Mouse (Mus musculus): Measurements from ENCODE around the gene Pno1. TPM values are rescaled to one million over a fixed set of nuclear protein-coding genes. Genes with fewer than 3 reads are reported as not detected.
"Not testable (repeated sequence)": the region's sequence is repeated elsewhere in the genome, so short reads cannot be mapped to it uniquely, and the experiment has no call there.

Gene Pno1
- 10 to 100 TPM; 24.2 to 24.9 TPM for total RNA-seq (2021)
- long read RNA-seq, experiment 1, transcript Pno1-201 (7 exons, 1,544 nt), result major isoform, 45 of 50 reads
- long read RNA-seq, experiment 1, partial matches to known transcripts, result 3 of 50 reads
- long read RNA-seq, experiment 1, other reads (novel, unspliced or antisense), result 2 of 50 reads
- long read RNA-seq, experiment 2, transcript Pno1-201 (7 exons, 1,544 nt), result major isoform, 28 of 30 reads
- long read RNA-seq, experiment 2, partial matches to known transcripts, result 2 of 30 reads
- long read RNA-seq, experiment 2, other reads (novel, unspliced or antisense), result 0 of 30 reads

DNA sequence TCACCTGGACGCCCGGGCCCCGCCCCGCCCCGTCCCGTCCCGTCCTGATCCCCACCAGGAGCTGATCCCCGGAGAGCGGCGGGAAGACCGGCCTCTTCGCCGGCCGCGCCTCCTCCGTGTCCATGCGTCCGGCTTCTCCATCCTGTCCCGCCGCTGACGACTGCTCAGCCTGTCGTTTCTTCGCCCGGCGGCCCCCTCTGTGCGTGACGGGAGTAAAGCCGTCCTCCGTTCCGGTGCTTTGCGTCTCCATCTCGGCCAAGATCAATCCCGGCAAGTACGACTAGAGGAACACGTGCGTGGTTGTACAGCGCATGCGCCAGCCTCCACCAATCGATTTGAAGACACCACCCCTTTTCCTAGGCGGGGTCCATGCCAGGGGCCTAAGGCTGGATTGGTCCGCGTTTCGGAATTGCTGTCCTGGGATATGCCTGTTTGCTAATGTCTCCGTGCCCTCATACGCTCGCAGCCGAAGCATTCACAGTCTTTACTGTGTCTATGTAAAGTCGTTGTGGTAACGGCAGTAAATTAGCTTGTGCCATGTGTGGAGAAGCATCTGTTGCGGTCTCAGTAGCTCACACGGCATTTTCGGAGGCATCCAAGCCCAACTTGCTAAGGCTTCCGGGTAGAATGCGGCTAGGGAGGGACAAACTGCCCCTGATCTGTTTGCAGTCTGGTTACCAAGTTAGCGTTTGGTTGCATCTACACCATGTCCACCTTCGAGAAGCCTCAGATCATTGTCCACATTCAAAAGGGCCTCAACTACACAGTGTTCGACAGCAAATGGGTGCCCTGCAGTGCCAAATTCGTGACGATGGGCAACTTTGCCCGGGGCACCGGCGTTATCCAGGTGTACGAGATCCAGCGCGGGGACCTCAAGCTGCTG is at the start of gene Pno1:
Gene Pno1, minus strand, starts transcription at position 311 of the 883 bp plus-strand sequence.
- peak; percentile 96 for DNase-seq (ENCODE audit: low spot score in 2 of 2)

DNA sequence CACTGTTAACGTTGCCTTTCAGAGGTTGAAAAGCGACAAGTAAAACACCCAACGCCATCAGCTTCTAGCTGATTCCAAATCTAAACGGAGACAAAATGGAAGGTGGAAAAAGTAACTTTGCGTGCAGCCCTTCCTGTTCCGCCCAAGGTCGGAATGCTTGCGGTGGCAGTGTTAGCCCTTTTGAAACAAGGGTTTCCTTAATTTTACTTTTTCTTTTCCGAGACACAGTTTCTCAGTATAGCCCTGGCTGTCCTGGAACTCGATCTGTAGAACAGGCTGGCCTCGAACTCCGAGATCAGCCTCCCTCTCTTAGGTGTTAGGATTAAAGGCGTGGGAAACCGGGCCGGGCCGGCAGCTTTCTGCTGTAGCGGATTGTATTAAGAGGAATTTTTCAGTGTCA is 46.5 kb upstream of the Pno1 start:
- DNase-seq (ENCODE audit: low spot score in 2 of 2), result peak in 1 of 2 experiments; percentile 13

DNA sequence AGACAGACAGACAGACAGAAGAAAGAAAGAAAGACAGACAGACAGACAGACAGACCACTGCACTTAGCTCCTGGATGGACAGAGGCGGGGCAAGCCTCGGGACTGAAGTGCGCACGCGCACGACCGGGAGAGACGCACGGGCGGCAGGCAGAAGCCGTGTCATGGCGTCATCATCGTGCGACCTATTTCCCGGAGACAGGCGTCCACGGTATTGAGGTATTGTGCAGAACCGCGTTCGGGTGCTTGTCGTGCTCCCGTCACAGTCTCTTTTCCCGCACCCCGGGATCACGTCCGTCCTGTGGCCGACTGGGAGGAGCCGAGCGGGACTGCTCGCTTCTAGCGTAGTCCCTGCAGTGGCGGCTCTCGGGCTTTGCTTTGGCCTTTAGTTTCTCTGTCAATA is 46.1 kb upstream of the Pno1 start, which contains the start of gene C1d:
Gene C1d, plus strand, starts transcription at position 137 of the 400 bp plus-strand sequence.
- peak; percentile 97 for DNase-seq (ENCODE audit: low spot score in 2 of 2)

DNA sequence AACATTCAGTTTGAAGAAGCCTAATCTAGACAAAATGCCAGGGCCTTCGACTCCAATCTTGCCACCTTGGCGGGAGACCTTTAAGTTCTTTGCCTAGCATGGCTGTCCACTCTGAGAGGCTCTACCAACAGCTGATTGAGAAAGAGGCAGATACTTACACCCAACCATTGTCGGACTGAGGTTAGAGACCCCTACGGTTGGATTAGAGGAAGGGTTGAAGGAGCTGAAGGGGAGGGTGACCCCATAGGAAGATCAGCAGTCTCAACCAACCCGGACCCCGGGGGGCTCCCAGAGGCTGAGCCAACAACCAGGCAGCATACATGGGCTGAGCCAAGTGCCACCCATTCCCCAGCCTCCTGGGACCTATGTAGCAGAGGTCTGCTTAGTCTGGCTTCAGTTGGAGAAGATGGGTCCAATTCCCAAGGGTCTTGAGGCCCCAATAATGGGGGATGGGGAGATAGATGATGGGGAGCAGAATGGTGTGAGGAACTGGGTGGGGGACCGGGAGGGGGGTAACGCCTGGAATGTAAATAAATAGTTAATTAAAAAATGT is 45.5 kb upstream of the Pno1 start:
- DNase-seq (ENCODE audit: low spot score in 2 of 2), result no peak

DNA sequence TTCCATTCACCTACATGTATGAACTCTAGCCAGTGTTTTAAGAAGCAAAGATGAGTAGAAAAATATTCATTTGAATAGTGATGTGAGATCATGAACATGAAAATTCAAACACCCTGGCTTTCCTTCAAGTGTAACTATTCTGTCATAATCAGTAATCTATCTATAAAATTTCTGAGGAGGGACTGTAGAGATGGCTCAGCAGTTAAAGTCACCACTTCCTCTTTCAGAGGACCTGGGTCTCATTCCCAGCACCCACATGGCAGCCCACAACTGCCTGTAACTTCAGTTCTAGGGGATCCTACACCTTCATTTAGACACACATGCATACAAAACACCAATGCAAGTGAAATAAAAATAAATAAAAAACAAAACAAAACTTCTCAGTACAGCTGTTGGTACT is 37.3 kb upstream of the Pno1 start:
- no peak for DNase-seq (ENCODE audit: low spot score in 2 of 2)

DNA sequence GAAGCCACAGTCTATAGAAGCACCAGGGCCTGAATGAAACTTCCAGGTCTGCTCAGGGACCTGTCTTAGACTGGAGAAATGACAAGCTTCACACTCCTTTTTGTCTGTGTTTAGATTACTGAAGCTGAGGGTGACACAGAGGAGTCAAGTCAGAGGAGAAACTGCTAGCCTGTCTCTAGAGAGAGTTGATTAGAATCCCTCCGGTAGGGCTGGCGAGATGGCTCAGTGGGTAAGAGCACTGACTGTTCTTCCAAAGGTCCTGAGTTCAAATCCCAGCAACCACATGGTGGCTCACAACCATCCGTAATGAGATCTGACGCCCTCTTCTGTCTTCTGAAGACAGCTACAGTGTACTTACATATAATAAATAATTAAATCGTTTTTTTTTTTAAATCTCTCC is 27.2 kb upstream of the Pno1 start:
- DNase-seq (ENCODE audit: low spot score in 2 of 2), result not testable (repeated sequence)

DNA sequence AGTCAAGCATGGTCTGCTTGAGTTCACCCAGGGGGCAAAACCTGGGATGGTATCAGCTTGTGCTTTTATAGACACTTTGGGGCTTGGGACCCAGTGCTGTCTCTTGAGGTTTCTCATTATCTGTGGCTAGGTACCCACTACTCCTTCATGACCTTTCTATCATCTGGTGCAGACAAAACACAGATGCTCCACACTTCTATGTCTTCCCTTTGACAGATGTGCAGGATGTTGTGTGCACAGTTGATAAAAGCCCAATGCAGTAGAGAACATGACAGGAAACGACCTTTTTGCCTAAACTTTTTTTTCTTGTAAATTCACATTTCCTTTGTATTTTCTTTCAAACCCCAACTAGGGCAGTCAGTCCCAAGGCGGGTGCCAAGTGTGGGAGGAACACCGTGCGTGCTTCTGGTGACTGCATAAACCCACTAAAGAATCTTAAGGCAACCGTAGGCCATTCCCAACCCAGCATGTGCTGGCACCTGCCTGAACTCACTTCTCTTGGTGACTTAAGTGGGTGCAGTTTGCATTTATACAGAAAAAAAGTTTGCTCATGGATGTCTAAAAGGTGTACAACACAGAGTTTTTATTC is 25.2 kb upstream of the Pno1 start:
- peak; percentile 13 to 15 for DNase-seq (ENCODE audit: low spot score in 2 of 2)

DNA sequence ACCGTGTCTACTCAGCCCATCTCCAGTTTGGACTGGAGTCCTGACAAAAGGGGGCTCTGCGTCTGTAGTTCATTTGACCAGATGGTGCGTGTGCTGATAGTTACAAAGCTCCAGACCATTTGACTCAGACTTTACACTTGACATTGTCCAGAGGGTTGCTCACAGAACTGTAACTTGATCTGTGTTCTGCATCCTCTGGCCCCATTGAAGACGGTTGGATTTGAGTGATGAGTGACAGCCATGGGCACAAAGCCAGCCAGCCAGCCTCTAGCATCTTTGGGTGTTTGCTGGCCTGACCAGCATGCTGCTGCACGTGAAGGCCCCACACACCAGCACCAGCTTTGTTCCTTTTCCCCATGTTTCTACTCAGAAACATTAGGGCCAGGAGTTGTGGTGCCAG is 21.4 kb upstream of the Pno1 start:
- no peak for DNase-seq (ENCODE audit: low spot score in 2 of 2)

DNA sequence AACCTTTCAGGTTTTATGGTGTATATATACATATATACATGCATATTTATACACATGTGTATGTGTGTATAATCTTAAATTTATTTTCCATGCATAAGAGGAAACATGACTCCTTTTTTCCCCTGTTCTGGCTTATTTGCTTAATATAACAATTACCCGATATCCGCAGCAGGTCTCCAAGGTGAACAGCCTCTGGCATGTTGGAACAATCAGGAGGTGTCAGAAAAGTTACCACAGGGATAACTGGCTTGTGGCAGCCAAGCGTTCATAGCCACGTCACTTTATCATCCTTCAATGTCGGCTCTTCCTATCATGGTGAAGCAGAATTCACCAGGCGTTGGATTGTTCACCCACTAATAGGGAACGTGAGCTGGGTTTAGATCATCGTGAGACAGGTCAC is 9.8 kb upstream of the Pno1 start:
- DNase-seq (ENCODE audit: low spot score in 2 of 2), result no peak

DNA sequence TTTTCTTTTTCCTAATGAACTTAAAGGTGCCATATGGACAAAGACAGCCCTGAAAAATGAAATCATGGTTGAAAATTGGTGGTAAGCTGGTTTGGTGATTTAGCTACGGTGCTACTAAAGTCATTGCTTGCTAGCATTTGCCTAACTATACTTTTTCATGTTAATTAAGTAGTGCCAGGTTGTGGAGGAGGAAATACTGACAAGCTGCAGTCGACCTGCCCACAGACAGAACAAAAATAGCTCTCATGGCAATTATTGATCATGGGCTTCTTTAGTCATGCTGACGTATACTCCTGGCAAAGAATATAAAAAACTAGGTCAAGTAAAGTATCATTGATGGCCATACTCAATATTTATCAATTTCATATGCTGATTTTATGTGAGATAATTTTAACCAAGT is 4.1 kb upstream of the Pno1 start:
- no peak for DNase-seq (ENCODE audit: low spot score in 2 of 2)

DNA sequence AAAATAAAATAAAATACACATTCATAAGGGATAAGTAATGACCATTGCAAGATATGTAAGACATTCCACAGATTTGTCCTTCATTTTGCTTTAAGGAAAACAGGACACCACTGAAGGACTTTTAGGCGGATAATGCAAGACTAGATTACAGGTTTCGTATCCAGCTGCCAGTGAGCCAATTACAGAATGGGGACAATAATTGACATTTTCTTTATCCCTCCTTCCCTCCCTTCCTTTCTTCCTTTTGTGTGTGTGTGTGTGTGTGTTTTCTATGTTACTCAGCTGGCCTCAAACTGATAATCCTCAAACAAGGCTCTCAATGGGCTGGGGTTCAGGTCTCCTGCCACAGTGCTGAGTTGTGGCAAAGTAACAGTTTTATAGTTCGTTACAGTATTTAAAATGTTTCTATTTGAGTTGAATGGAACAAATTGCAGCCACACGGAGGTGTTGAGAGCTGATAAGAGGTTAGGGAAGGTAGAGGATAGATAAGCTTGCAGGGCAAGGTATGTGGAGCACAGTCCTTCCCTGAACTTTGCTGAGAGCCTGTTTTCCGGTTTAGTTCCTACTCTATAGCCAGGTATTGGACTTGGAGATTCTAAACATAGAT is 1.6 kb upstream of the Pno1 start:
- DNase-seq (ENCODE audit: low spot score in 2 of 2), result no peak

DNA sequence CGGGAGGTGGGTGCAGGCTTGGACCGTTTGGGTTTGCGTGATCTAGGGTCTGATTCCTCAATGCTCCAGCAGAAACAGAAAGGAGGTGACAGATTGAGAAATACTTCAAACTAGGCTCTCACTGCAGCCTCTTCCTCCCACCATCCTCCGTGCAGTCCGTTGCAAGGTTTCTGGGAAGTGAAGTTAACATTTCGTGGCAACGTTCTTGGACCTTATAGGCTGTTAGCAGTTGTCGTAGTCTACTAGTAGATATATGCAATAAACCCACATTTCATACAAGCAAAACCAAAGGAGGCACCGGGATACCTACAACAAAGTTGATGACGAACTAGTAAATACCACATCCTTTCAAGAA is 750 bp upstream of the Pno1 start:
- DNase-seq (ENCODE audit: low spot score in 2 of 2), result no peak

DNA sequence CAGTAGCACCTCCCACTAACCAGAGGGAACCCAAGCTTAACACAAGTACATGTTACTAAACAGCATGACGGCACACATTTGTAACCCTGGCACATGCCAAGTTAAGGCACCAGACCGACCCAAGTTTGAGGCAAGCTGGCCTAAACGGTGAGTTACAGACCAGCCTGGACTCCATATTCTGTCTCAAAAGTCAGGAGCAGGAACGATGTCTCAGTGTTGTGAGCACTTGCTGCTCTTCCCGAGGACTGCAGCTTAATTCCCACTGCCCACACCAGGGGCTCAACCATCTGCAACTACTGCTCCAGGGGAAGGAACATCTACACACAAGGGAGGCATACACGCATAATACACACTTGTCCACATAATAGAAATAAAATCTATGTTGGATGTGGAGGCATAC is 8.9 kb downstream of the Pno1 start:
- DNase-seq (ENCODE audit: low spot score in 2 of 2), result no peak

DNA sequence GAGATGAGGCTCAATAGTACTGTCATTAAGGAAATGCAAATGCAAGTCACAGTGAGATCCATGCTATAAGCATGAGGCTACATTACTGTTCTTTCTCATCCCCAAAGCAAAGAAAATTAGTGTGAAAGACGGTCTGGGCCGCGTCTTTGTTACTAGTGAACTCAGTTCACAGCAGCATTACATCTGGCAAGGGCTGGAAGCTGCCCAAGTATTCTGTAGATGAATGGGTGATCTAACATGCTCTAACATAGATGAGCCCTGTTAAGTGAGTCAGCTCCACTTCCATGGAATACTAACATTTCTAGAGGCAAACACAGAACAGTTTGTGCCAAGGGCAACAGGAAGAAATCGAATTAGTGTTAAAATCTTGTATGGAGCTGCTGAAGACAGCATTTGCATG is 10.4 kb downstream of the Pno1 start:
- no peak for DNase-seq (ENCODE audit: low spot score in 2 of 2)

DNA sequence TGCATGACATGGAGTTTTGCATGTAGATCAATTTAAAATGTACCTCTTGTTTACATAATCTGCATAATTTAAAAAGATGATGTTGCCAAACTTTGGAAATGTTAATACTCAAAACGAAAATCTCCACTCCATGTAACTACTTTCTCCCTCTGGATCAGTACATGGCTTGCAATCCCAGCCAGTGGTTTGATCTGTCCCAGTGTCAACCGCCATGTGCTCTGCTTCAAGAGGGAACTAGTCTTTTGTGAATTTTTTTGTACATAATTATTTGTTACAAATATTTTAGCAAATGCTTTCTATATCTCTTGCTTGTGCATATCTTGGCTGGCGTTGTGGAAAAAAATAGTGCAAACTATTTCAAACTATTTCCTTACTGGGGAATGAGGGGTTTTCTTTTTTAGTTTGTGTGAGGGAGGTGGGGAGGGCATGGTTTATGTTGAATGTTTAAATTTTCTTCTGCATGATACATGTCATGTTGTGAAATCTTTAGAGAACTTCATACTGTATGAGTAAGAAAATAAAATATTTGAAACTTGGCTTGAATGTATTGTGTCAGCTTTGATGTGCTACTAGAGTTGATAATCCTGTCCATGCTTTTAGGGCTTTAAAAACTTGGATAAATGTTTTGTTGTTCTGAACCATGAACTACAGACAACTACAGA is 11.4 kb downstream of the Pno1 start:
- DNase-seq (ENCODE audit: low spot score in 2 of 2), result no peak

DNA sequence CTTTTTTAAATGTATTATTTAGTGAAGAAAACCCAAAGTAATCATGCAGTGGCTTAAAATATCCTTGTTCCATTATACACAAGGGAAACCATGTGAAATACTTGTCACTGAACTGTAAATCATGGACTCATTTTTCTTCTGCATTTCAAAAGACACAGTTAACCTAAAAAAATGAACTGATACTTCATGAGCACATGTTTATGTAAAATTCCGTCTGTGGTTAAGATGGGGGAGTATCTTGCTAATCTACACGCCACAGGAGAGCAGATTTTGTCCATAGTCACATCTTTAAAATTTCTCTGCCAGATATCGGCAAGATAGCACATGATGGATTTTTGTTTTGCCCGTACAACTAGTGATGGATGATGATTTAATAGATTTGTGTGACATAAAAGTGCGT is 12.2 kb downstream of the Pno1 start:
- DNase-seq (ENCODE audit: low spot score in 2 of 2), result no peak

DNA sequence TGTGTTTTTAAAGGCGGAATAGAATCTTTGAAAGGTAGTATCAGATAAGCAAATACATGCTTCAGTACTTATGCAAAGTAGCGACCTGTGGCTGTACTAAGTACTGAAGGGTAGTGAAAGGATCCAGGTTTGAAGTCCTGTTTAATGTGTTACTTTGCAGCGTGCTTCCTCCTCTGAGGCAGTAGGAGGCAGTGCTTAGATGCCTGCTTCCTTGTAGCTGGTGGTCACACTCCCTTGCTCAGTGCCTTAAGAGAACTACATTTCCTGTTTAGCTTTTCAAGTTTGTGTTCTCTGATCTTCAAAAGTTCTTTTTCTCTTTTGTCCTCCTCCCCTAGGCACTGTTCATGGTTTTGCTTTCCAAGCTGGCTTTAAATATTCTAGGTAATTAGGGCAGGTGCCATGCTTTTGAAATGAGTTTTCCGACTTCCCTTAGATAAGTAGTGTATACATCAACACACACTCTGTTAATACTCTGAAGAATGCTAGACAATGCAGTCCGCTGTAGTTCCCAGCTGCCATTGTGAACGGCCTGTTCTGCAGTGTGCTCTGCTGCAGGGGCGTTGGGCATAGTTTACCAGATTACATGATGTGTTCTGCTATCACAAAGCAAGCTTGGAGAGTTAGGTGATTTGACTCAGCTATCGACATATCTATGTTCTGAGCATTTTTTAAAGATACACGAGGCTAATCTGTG is 19.1 kb downstream of the Pno1 start:
- no peak for DNase-seq (ENCODE audit: low spot score in 2 of 2)

DNA sequence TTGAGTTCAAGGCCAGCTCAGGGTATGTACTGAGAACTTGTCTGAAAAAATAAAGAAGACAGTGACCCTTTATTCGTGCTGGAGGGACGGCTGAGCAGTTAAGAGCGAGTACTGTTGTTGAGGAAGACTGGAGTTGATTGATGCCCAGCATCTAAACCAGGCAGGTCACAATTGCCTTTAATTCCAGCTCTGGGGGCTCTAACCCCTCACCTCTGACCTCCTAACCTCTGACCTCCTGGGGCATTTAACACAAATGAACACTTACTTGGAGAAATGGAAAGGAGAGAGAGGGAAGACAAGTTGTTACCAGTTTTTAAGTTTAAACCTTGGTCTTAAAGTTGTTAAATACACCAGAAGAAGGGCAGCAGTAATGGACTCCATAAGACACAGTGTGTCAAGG is 22.6 kb downstream of the Pno1 start:
- DNase-seq (ENCODE audit: low spot score in 2 of 2), result no peak

DNA sequence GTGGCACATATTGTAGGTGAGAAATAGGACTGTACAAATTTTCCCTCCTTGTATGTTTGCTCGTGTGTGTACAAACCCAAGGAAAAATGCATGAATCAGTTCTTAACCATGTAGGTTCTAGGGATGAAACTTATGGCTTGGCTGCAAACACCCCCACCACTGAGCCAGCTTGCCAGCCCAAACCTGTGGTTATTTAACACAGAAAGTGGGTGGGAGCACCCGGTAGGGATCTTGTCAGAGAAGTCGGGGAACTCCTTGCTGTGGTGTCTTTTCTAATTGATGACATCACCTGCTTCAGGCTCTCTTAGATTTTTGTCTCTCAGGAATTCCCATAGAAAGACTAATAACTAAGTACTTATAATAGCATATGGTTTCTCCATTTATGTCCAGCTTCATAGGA is 23.7 kb downstream of the Pno1 start:
- no peak for DNase-seq (ENCODE audit: low spot score in 2 of 2)

DNA sequence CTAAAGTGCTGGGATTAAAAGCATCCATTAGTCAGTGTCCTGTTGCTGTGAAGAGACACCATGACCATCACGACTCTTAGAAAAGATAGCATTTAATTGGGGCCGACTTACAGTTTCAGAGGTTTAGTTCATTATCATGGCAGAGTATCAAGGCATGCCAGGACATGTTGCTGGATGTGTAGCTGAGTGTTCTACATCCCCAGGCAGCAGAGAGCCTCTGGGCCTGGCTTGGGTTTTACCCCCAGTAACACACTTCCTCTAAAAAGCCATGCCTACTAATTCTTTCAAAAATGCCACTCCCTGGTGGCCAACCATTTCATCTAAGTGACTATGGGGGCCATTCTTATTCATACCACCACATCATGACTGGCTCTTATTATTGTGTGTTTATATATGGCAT is 28.2 kb downstream of the Pno1 start:
- no peak for DNase-seq (ENCODE audit: low spot score in 2 of 2)

Measured in left cerebral cortex, adult 18-20 months (tissue).